Mouse (Mus musculus) forebrain, embryonic 15.5 days (tissue): ENCODE results near the gene Rpl39. TPM values are rescaled to one million over a fixed set of nuclear protein-coding genes. Genes with fewer than 3 reads are reported as not detected.

Source experiments
- ATAC-seq: fragments of 200-750 bp; cut with Nextera tagmentation; replicated peaks from 2 replicates; pipeline ENCODE4 v1.8.0; 2017; ENCODE audit warnings: mild to moderate bottlenecking, moderate TSS enrichment, moderate library complexity
- H3K27ac ChIP-seq: fragments of 300-500 bp; sonication (generic); replicated peaks from 2 replicates; pipeline ENCODE4 v1.5.1; 2015; ENCODE audit warnings: mild to moderate bottlenecking, inconsistent platforms
- H3K27me3 ChIP-seq: fragments of 300-500 bp; sonication (generic); 2 replicates; pipeline ENCODE4 v1.6.1; 2015; ENCODE audit warnings: inconsistent platforms
- H3K36me3 ChIP-seq: fragments of 300-500 bp; sonication (generic); 2 replicates; pipeline ENCODE4 v1.6.1; 2015; ENCODE audit warnings: mild to moderate bottlenecking, inconsistent platforms
- H3K4me1 ChIP-seq: fragments of 300-500 bp; sonication (generic); 2 replicates; pipeline ENCODE4 v1.6.1; 2015; ENCODE audit warnings: inconsistent platforms
- H3K4me2 ChIP-seq: fragments of 300-500 bp; sonication (generic); replicated peaks from 2 replicates; pipeline ENCODE4 v1.6.1; 2015; ENCODE audit warnings: mild to moderate bottlenecking, inconsistent platforms
- H3K4me3 ChIP-seq: fragments of 300-500 bp; sonication (generic); 2 replicates; pipeline ENCODE4 v1.5.1; 2015; ENCODE audit warnings: mild to moderate bottlenecking, inconsistent platforms
- H3K9ac ChIP-seq: fragments of 300-500 bp; sonication (generic); replicated peaks from 2 replicates; pipeline ENCODE4 v1.6.1; 2015; ENCODE audit warnings: mild to moderate bottlenecking, inconsistent platforms
- H3K9me3 ChIP-seq: fragments of 300-500 bp; sonication (generic); 2 replicates; pipeline ENCODE4 v1.6.1; 2016; ENCODE audit warnings: inconsistent platforms
- WGBS: fragments of 180-500 bp; shearing (Covaris S2); methylation state at CpG from one replicate; pipeline ENCODE4 v1.1.7; 2015; ENCODE audit warnings: mixed read lengths; 5-methylcytosine and 5-hydroxymethylcytosine counted together
- polyA plus RNA-seq: library from polyadenylated mRNA; unstranded; fragments of >200 nt; fragmentation: Nextera tagmentation; extraction: Ambion mirVana; gene quantifications from 2 replicates; pipeline ENCODE4 v1.2.1, GENCODE M21; 2015

Gene Rpl39
- polyA plus RNA-seq, 1 experiment from 2014 or later: 336 TPM

- ATAC-seq: 0 out of 2 replicates have a peak, but pooled peaks have one; percentile 23
- Histone ChIP-seq H3K9ac (peak overlapping the region; percentile 33), H3K4me3 (peak overlapping the region; percentile 40), H3K4me2 (peak overlapping the region; percentile 75), H3K27ac (no peak overlapping the region), H3K27me3 (peaks cover 3% of the 10 kb centered on the region; the same call in 1 of the 2 replicates), H3K9me3 (no peaks in the 10 kb centered on the region), H3K36me3 (no peaks in the 10 kb centered on the region), H3K4me1 (peaks cover 15% of the 10 kb centered on the region)
- WGBS: 27% methylated on average over 68 of the region's 70 CpGs
Observed at GRCm38 (mm10) chrX:37048890-37049823, 36.0 kb downstream of the Rpl39 start.

DNA sequence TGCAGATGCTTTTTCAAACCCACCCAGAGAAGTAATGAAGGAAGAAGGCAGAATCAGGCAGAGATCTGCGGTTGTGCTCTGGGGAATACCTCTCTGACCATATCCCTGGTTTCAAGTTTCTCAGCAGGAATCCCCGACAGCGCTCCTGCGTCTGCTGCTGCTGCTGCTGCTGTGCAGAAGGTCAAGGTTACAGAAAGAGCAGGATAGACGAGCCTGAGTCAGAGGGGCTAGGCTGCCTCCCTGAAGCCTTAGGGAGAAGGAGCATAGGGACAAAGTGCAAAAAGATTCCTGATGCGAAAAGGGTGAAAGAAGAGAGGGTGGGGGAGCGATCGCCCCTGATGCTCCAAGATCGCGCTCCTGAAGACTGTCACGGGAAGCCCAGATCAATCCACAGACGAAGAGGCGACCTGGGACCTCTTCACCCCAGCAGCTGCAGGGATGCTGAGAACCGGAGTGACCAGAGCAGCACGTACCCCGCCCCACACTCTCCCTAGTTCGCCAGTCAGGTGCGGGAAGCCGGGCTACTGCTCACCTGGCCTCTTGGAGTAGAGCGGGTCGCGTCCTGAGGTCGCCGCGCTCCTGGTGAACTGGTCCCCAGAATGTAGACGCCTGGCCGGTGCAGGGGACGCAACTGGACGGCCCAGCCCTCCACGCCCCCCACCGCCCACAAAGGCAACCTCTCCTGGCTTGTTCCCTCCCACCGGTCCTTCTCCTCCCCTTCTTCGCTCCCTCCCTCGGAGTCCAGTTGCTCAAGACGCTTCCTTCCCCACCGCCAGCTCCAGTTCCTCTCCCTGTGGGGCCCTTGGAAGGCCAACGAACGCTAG, 36.9 kb downstream of the Rpl39 start, which contains the start of gene Sowahd:
Sowahd (plus strand) TSS at position 780 of the 824 bp plus-strand sequence.
- Histone ChIP-seq H3K4me3 (peak within 1 kb of the TSS; percentile 40), H3K36me3 (no peaks in the 10 kb centered on the region), H3K4me2 (peak within 1 kb of the TSS; percentile 75), H3K9ac (peak within 1 kb of the TSS; percentile 33), H3K9me3 (no peaks in the 10 kb centered on the region), H3K27ac (no peak within 1 kb of the TSS), H3K4me1 (peaks cover 15% of the 10 kb centered on the region), H3K27me3 (peaks cover 3% of the 10 kb centered on the region; the same call in 1 of the 2 replicates)
- no peak for ATAC-seq
- WGBS: 14% methylated on average over 37 of the region's 38 CpGs

GRCm38 (mm10) chrX:37042726-37043125, 42.5 kb downstream of the Rpl39 start:
- no peaks in the 10 kb centered on the region for H3K9me3 ChIP-seq
- ATAC-seq: no peak
- 20% methylated on average over 9 of the region's 9 CpGs for WGBS

More at GRCm38 (mm10) chrX:37042726-37043125, 42.5 kb downstream of the Rpl39 start:
- no peak overlapping the region for H3K9ac ChIP-seq
- H3K27me3 ChIP-seq: peaks cover 3% of the 10 kb centered on the region; the same call in 1 of the 2 replicates
- no peaks in the 10 kb centered on the region for H3K36me3 ChIP-seq
- H3K4me3 ChIP-seq: no peak overlapping the region
- H3K27ac ChIP-seq: no peak overlapping the region
- H3K4me1 ChIP-seq: no peaks in the 10 kb centered on the region
- no peak overlapping the region for H3K4me2 ChIP-seq

Other genes with a start within 250 kb of the Rpl39 start
- 108 and 120 TPM in 2 replicates for gene Ube2a, start 211.5 kb downstream of the Rpl39 start, polyA plus RNA-seq
- 24.4 and 24.7 TPM in 2 replicates for gene C330007P06Rik, start 211.3 kb downstream of the Rpl39 start, polyA plus RNA-seq
- gene Nkrf, start 182.5 kb downstream of the Rpl39 start, polyA plus RNA-seq: 11.5 and 12.3 TPM in 2 replicates
- 51.8 and 53.0 TPM in 2 replicates for gene Sept6, start 93.6 kb downstream of the Rpl39 start, polyA plus RNA-seq
- not detected in 2 replicates for gene Sowahd, start 36.6 kb downstream of the Rpl39 start, polyA plus RNA-seq
- 27.2 and 30.3 TPM in 2 replicates for gene Upf3b, start 24.9 kb upstream of the Rpl39 start, polyA plus RNA-seq
- 19.1 and 20.3 TPM in 2 replicates for gene Nkap, start 41.4 kb upstream of the Rpl39 start, polyA plus RNA-seq
- 0.20 and 0.22 TPM in 2 replicates for gene Akap14, start 83.4 kb upstream of the Rpl39 start, polyA plus RNA-seq
- 449 and 519 TPM in 2 replicates for gene Ndufa1, start 105.8 kb upstream of the Rpl39 start, polyA plus RNA-seq
- gene Rnf113a1, start 105.8 kb upstream of the Rpl39 start, polyA plus RNA-seq: 14.3 and 15.9 TPM in 2 replicates
- not detected in 2 replicates for gene Gm9, start 125.6 kb upstream of the Rpl39 start, polyA plus RNA-seq
- not detected in 2 replicates for gene Rhox1, start 136.9 kb upstream of the Rpl39 start, polyA plus RNA-seq
- gene Rhox2a, start 159.6 kb upstream of the Rpl39 start, polyA plus RNA-seq: not detected in 2 replicates
- gene Rhox3a, start 164.5 kb upstream of the Rpl39 start, polyA plus RNA-seq: not detected in 2 replicates
- gene Rhox4a, start 179.9 kb upstream of the Rpl39 start, polyA plus RNA-seq: not detected in 2 replicates